Mouse (Mus musculus): ENCODE data around the gene Cfap65. TPM values are rescaled to one million over a fixed set of nuclear protein-coding genes. Genes with fewer than 3 reads are reported as not detected.

The Cfap65 gene
- polyA plus RNA-seq, 1 experiment from 2014 or later = 0.90 TPM

- Histone ChIP-seq H3K27me3 (replicated peaks) (peaks cover 87% of the 10 kb centered on the region), H3K9me3 (no peaks in the 10 kb centered on the region), H3K4me1 (peaks cover 43% of the 10 kb centered on the region), H3K36me3 (replicated peaks) (no peaks in the 10 kb centered on the region), H3K27ac (no peak within 1 kb of the TSS), H3K9ac (0 out of 2 replicates have a peak within 1 kb of the TSS, but pooled peaks have one; percentile 13), H3K4me2 (peak within 1 kb of the TSS; percentile 55), H3K4me3 (peak within 1 kb of the TSS; percentile 36)
- WGBS = 1% methylated on average over 42 of the region's 55 CpGs
- 0 out of 2 replicates have a peak, but pooled peaks have one; percentile 5 for ATAC-seq (replicated peaks)
Measured at GRCm38 (mm10) chr1:74951556-74952210, 16.3 kb upstream of the Cfap65 start, which contains the start of gene Ihh. Gene Ihh, minus strand, starts transcription at chr1:74951672.

- Histone ChIP-seq H3K4me1 (peaks cover 43% of the 10 kb centered on the region), H3K27ac (no peak overlapping the region), H3K4me3 (peak overlapping the region; percentile 36), H3K36me3 (replicated peaks) (no peaks in the 10 kb centered on the region), H3K9ac (0 out of 2 replicates have a peak overlapping the region, but pooled peaks have one; percentile 13), H3K9me3 (no peaks in the 10 kb centered on the region), H3K27me3 (replicated peaks) (peaks cover 90% of the 10 kb centered on the region), H3K4me2 (peak overlapping the region; percentile 55)
- ATAC-seq (replicated peaks) = no peak
- WGBS = under 1% methylated on average over 81 of the region's 84 CpGs
Measured at GRCm38 (mm10) chr1:74950576-74951490, 15.4 kb upstream of the Cfap65 start.

- Histone ChIP-seq H3K27ac (no peak overlapping the region), H3K4me2 (peak overlapping the region; percentile 55), H3K4me1 (peaks cover 43% of the 10 kb centered on the region), H3K36me3 (replicated peaks) (no peaks in the 10 kb centered on the region), H3K4me3 (peak overlapping the region; percentile 36; the same call in 1 of the 2 replicates), H3K27me3 (replicated peaks) (peaks cover 91% of the 10 kb centered on the region), H3K9me3 (no peaks in the 10 kb centered on the region), H3K9ac (no peak overlapping the region)
- ATAC-seq (replicated peaks) = no peak
- WGBS = 1% methylated on average over 16 of the region's 16 CpGs
Measured at GRCm38 (mm10) chr1:74950066-74950465, 14.7 kb upstream of the Cfap65 start.

GRCm38 (mm10) chr1:74949666-74950050 lies 14.3 kb upstream of the Cfap65 start:
- Histone ChIP-seq H3K4me2 (peak overlapping the region; percentile 55; the same call in 1 of the 2 replicates), H3K4me1 (peaks cover 43% of the 10 kb centered on the region), H3K36me3 (replicated peaks) (no peaks in the 10 kb centered on the region), H3K9me3 (no peaks in the 10 kb centered on the region), H3K9ac (no peak overlapping the region), H3K27me3 (replicated peaks) (peaks cover 87% of the 10 kb centered on the region), H3K27ac (no peak overlapping the region), H3K4me3 (no peak overlapping the region)
- WGBS = 3% methylated on average over 24 of the region's 24 CpGs
- ATAC-seq (replicated peaks) = 0 out of 2 replicates have a peak, but pooled peaks have one; percentile 8

GRCm38 (mm10) chr1:74948784-74949665 lies 13.6 kb upstream of the Cfap65 start:
- WGBS = 1% methylated on average over 20 of the region's 20 CpGs
- H3K4me3 ChIP-seq = no peak overlapping the region
- H3K4me2 ChIP-seq = peak overlapping the region; percentile 57; the same call in 1 of the 2 replicates

GRCm38 (mm10) chr1:74947986-74948670 lies 12.7 kb upstream of the Cfap65 start:
- no peaks in the 10 kb centered on the region for H3K36me3 ChIP-seq (replicated peaks)
- no peak overlapping the region for H3K27ac ChIP-seq
- no peak overlapping the region for H3K9ac ChIP-seq
- peak overlapping the region; percentile 57 for H3K4me2 ChIP-seq
- H3K4me3 ChIP-seq = peak overlapping the region; percentile 32
- H3K27me3 ChIP-seq (replicated peaks) = peaks cover 79% of the 10 kb centered on the region
- 2% methylated on average over 41 of the region's 41 CpGs for WGBS
- ATAC-seq (replicated peaks) = no peak
- no peaks in the 10 kb centered on the region for H3K9me3 ChIP-seq
- peaks cover 43% of the 10 kb centered on the region for H3K4me1 ChIP-seq

More at GRCm38 (mm10) chr1:74948784-74949665, 13.6 kb upstream of the Cfap65 start:
- peaks cover 43% of the 10 kb centered on the region for H3K4me1 ChIP-seq
- no peaks in the 10 kb centered on the region for H3K36me3 ChIP-seq (replicated peaks)
- no peaks in the 10 kb centered on the region for H3K9me3 ChIP-seq
- no peak overlapping the region for H3K27ac ChIP-seq
- H3K9ac ChIP-seq = no peak overlapping the region
- peaks cover 88% of the 10 kb centered on the region for H3K27me3 ChIP-seq (replicated peaks)
- peak; percentile 72 for ATAC-seq (replicated peaks)

- ATAC-seq (replicated peaks) = no peak
- WGBS = 57% methylated on average over 12 of the region's 12 CpGs
- H3K27me3 ChIP-seq (replicated peaks) = peaks cover 21% of the 10 kb centered on the region
Measured at GRCm38 (mm10) chr1:74941651-74942360, 6.4 kb upstream of the Cfap65 start.

GRCm38 (mm10) chr1:74939762-74940161 lies 4.4 kb upstream of the Cfap65 start:
- Histone ChIP-seq H3K36me3 (replicated peaks) (no peaks in the 10 kb centered on the region), H3K27me3 (replicated peaks) (peaks cover 14% of the 10 kb centered on the region), H3K4me3 (no peak overlapping the region), H3K4me2 (no peak overlapping the region), H3K9me3 (no peaks in the 10 kb centered on the region), H3K27ac (no peak overlapping the region), H3K9ac (no peak overlapping the region), H3K4me1 (no peaks in the 10 kb centered on the region)
- 5% methylated on average over 3 of the region's 3 CpGs for WGBS
- no peak for ATAC-seq (replicated peaks)

More at GRCm38 (mm10) chr1:74941651-74942360, 6.4 kb upstream of the Cfap65 start:
- H3K4me1 ChIP-seq = no peaks in the 10 kb centered on the region
- no peaks in the 10 kb centered on the region for H3K36me3 ChIP-seq (replicated peaks)
- no peak overlapping the region for H3K4me3 ChIP-seq
- no peak overlapping the region for H3K27ac ChIP-seq
- no peak overlapping the region for H3K4me2 ChIP-seq
- no peaks in the 10 kb centered on the region for H3K9me3 ChIP-seq
- H3K9ac ChIP-seq = no peak overlapping the region

GRCm38 (mm10) chr1:74936221-74936830 lies 927 bp upstream of the Cfap65 start:
- Histone ChIP-seq H3K36me3 (replicated peaks) (no peaks in the 10 kb centered on the region), H3K4me3 (no peak overlapping the region), H3K9me3 (no peaks in the 10 kb centered on the region), H3K4me2 (no peak overlapping the region), H3K27me3 (replicated peaks) (peaks cover 24% of the 10 kb centered on the region), H3K4me1 (no peaks in the 10 kb centered on the region), H3K9ac (no peak overlapping the region), H3K27ac (no peak overlapping the region)
- 38% methylated on average over 12 of the region's 12 CpGs for WGBS
- no peak for ATAC-seq (replicated peaks)

GRCm38 (mm10) chr1:74927621-74928296 lies 7.6 kb downstream of the Cfap65 start:
- H3K4me1 ChIP-seq = no peaks in the 10 kb centered on the region
- H3K27me3 ChIP-seq (replicated peaks) = peaks cover 17% of the 10 kb centered on the region
- ATAC-seq (replicated peaks) = no peak
- no peaks in the 10 kb centered on the region for H3K9me3 ChIP-seq
- H3K4me2 ChIP-seq = no peak overlapping the region
- 86% methylated on average over 9 of the region's 9 CpGs for WGBS
- H3K27ac ChIP-seq = no peak overlapping the region
- no peaks in the 10 kb centered on the region for H3K36me3 ChIP-seq (replicated peaks)
- H3K4me3 ChIP-seq = no peak overlapping the region
- H3K9ac ChIP-seq = no peak overlapping the region
